Mouse (Mus musculus) ovary, postnatal 36 days (tissue): ENCODE data around the gene 4930544D05Rik.
A peak's percentile ranks its signal among the peaks of the same experiment; 100 is the strongest.

Source experiments
- DNase-seq: peaks from one replicate; pipeline ENCODE4 v3.0.0; 2022; ENCODE audit warnings: low spot score, mixed read lengths

The 4930544D05Rik gene

GRCm38 (mm10) chr11:70643051-70643450, 27.4 kb downstream of the 4930544D05Rik start:
- DNase-seq: no peak

- DNase-seq: no peak
Observed at GRCm38 (mm10) chr11:70644564-70645103, 29.0 kb downstream of the 4930544D05Rik start.

GRCm38 (mm10) chr11:70645461-70646258, 30.0 kb downstream of the 4930544D05Rik start:
- no peak for DNase-seq

- DNase-seq: no peak
Observed at GRCm38 (mm10) chr11:70646259-70646555, 30.6 kb downstream of the 4930544D05Rik start.

GRCm38 (mm10) chr11:70646691-70647650, 31.3 kb downstream of the 4930544D05Rik start, which contains the start of the genes Rnf167 and Slc25a11:
Gene Rnf167 (plus strand): TSS chr11:70647235.
Gene Slc25a11 (minus strand): TSS chr11:70647479.
- peak; percentile 94 for DNase-seq

- peak; percentile 50 for DNase-seq
Observed at GRCm38 (mm10) chr11:70647716-70648420, 32.2 kb downstream of the 4930544D05Rik start.

- DNase-seq: no peak
Observed at GRCm38 (mm10) chr11:70648512-70648911, 32.9 kb downstream of the 4930544D05Rik start.

- no peak for DNase-seq
Observed at GRCm38 (mm10) chr11:70649185-70649734, 33.6 kb downstream of the 4930544D05Rik start.

- no peak for DNase-seq
Observed at GRCm38 (mm10) chr11:70650322-70651175, 34.9 kb downstream of the 4930544D05Rik start.

GRCm38 (mm10) chr11:70651391-70651790, 35.7 kb downstream of the 4930544D05Rik start:
- DNase-seq: no peak

- no peak for DNase-seq
Observed at GRCm38 (mm10) chr11:70652029-70652883, 36.6 kb downstream of the 4930544D05Rik start.

- DNase-seq: no peak
Observed at GRCm38 (mm10) chr11:70652884-70653344, 37.3 kb downstream of the 4930544D05Rik start.

GRCm38 (mm10) chr11:70653345-70654197, 37.9 kb downstream of the 4930544D05Rik start:
- peak; percentile 73 for DNase-seq

- DNase-seq: peak; percentile 78
Observed at GRCm38 (mm10) chr11:70654198-70654922, 38.7 kb downstream of the 4930544D05Rik start, which contains the start of gene Pfn1. Gene Pfn1 (minus strand): TSS chr11:70654644.

GRCm38 (mm10) chr11:70654923-70655570, 39.4 kb downstream of the 4930544D05Rik start:
- peak; percentile 85 for DNase-seq

- peak; percentile 69 for DNase-seq
Observed at GRCm38 (mm10) chr11:70655571-70656455, 40.2 kb downstream of the 4930544D05Rik start.
